Mouse (Mus musculus): ENCODE data around the gene Slc16a10. TPM values are rescaled to one million over a fixed set of nuclear protein-coding genes. Genes with fewer than 3 reads are reported as not detected.

Gene Slc16a10
- total and polyA plus RNA-seq, 3 experiments, result 4.1 to 10.4 (median 4.5) TPM

DNA sequence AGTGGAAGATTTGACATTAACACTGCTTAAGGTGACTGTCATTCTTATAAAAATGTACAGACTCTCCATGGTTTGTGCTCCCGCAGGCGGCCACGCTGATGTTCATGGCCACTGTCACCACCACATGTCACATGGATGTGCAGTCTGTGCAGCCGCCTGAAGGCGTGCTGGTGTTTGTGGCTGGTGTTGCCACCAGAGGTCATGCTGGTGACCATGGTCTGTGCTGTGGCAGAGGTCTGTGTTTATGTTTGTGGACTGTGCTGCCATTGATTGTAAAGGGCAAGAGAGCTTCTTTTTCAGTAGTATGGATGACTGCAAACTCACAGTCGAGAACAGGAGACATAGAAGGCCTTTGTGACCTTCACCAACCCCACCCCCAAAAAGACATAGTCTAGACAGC is 30.1 kb upstream of the Slc16a10 start:
- Histone ChIP-seq H3K4me1 (ENCODE audit: control insufficient read depth in 1 of 2, insufficient read depth in 2 of 2) (peaks cover 4 to 29% of the 10 kb centered on the region in 2 experiments; a peak in 3 of 4 replicates), H3K27me3 (replicated peaks) (no peaks in the 10 kb centered on the region), H3K27ac (ENCODE audit: insufficient read depth, low read depth) (no peak overlapping the region), H3K9ac (ENCODE audit: insufficient read depth, low read depth) (no peak overlapping the region), H3K4me3 (replicated peaks in 1 of 3; ENCODE audit: low read depth in 2 of 3, low read length in 2 of 3, poor library complexity in 1 of 3) (no peak overlapping the region), H3K9me3 (replicated peaks; ENCODE audit: low read length) (peaks cover 2% of the 10 kb centered on the region), H3K79me2 (replicated peaks; ENCODE audit: control insufficient read depth, extremely low read depth, insufficient read depth, poor library complexity, severe bottlenecking) (no peaks in the 10 kb centered on the region), H3K4me2 (ENCODE audit: insufficient read depth, low read depth, poor library complexity, severe bottlenecking) (no peak overlapping the region), H3K36me3 (replicated peaks in 1 of 2; ENCODE audit: control insufficient read depth in 1 of 2, insufficient read depth in 1 of 2, low read length in 1 of 2) (no peaks in the 10 kb centered on the region)
- dilution Hi-C loops (cut with MboI; ENCODE audit: extremely low pct_ligation_motif_present, extremely low pct_unique_long_range_greater_than_20kb, low sequenced_read_pairs) (no loop called here), in situ Hi-C loops (cut with MboI; ENCODE audit: low pct_ligation_motif_present, low pct_unique_long_range_greater_than_20kb, low sequenced_read_pairs) (no loop called here)
- TF ChIP-seq E2F4 (IDR thresholded peaks at IDR 0.05; ENCODE audit: insufficient replicate concordance, low read depth, low read length) (no peak), CTCF (conservative IDR thresholded peaks at IDR 0.05 in 1 of 2, IDR thresholded peaks at IDR 0.05 in 1 of 2; ENCODE audit: low read depth in 2 of 2, low read length in 2 of 2) (peak in 1 of 2 experiments; percentile 8; a peak in 1 of 4 replicates)
- DNase-seq (ENCODE audit: extremely low read depth), result no peak

DNA sequence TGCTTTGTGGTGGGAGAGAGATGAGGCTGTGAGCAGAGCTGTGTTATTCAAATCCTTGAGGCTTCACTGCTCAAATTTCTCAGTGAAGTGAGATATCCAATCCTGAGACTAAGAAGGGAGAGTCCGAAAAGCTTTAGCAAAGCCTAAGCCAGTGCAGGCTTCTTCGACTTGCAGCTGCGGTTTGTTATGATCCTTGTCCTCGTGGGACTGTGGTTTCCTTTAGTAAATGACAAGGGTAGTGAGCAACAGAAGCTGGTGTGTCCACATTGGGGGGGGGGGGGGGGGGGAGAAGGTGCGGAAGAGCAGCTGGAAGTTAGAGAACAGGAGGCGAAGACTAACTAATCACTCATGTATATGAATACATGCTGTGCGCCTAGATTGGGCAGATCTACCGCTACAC is 29.2 kb upstream of the Slc16a10 start:
- no peak overlapping the region for H3K9ac ChIP-seq (ENCODE audit: insufficient read depth, low read depth)
- dilution Hi-C loops (cut with MboI; ENCODE audit: extremely low pct_ligation_motif_present, extremely low pct_unique_long_range_greater_than_20kb, low sequenced_read_pairs) (no loop called here), in situ Hi-C loops (cut with MboI; ENCODE audit: low pct_ligation_motif_present, low pct_unique_long_range_greater_than_20kb, low sequenced_read_pairs) (no loop called here)
- no peak overlapping the region for H3K4me3 ChIP-seq (replicated peaks in 1 of 3; ENCODE audit: low read depth in 2 of 3, low read length in 2 of 3, poor library complexity in 1 of 3)
- H3K79me2 ChIP-seq (replicated peaks; ENCODE audit: control insufficient read depth, extremely low read depth, insufficient read depth, poor library complexity, severe bottlenecking), result no peaks in the 10 kb centered on the region
- DNase-seq (ENCODE audit: extremely low read depth), result peak; percentile 73
- peak overlapping the region; percentile 55 for H3K4me2 ChIP-seq (ENCODE audit: insufficient read depth, low read depth, poor library complexity, severe bottlenecking)
- peaks cover 4 to 29% of the 10 kb centered on the region in 2 experiments; a peak in 3 of 4 replicates for H3K4me1 ChIP-seq (ENCODE audit: control insufficient read depth in 1 of 2, insufficient read depth in 2 of 2)
- H3K27me3 ChIP-seq (replicated peaks), result no peaks in the 10 kb centered on the region
- H3K27ac ChIP-seq (ENCODE audit: insufficient read depth, low read depth), result no peak overlapping the region
- H3K9me3 ChIP-seq (replicated peaks; ENCODE audit: low read length), result peaks cover 2% of the 10 kb centered on the region
- no peak for TF ChIP-seq MAZ (IDR thresholded peaks at IDR 0.05; ENCODE audit: low read depth, low read length)
- TF ChIP-seq POLR2AphosphoS2 (IDR thresholded peaks at IDR 0.05; ENCODE audit: low read depth, low read length), result no peak
- no peak for TF ChIP-seq CHD1 (IDR thresholded peaks at IDR 0.05; ENCODE audit: low read depth, low read length)
- TF ChIP-seq ZMIZ1 (IDR thresholded peaks at IDR 0.05; ENCODE audit: low read depth, low read length), result no peak
- no peak for TF ChIP-seq ZC3H11A (IDR thresholded peaks at IDR 0.05; ENCODE audit: low read depth, low read length)
- TF ChIP-seq EP300 (IDR thresholded peaks at IDR 0.05; ENCODE audit: low read length), result no peak
- TF ChIP-seq ZKSCAN1 (IDR thresholded peaks at IDR 0.05; ENCODE audit: borderline replicate concordance, low read depth, low read length), result no peak
- TF ChIP-seq MYC (IDR thresholded peaks at IDR 0.05; ENCODE audit: low read depth, low read length), result no peak
- TF ChIP-seq MXI1 (IDR thresholded peaks at IDR 0.05; ENCODE audit: low read depth, low read length), result no peak
- no peak for TF ChIP-seq MAX (IDR thresholded peaks at IDR 0.05; ENCODE audit: low read length)
- no peak for TF ChIP-seq NELFE (IDR thresholded peaks at IDR 0.05; ENCODE audit: low read depth, low read length)
- no peak for TF ChIP-seq JUND (conservative IDR thresholded peaks at IDR 0.05; ENCODE audit: low read depth, low read length)
- H3K36me3 ChIP-seq (replicated peaks in 1 of 2; ENCODE audit: control insufficient read depth in 1 of 2, insufficient read depth in 1 of 2, low read length in 1 of 2), result no peaks in the 10 kb centered on the region

GRCm38 (mm10) chr10:40170141-40170558 is 28.1 kb upstream of the Slc16a10 start:
- Histone ChIP-seq H3K4me1 (ENCODE audit: control insufficient read depth in 1 of 2, insufficient read depth in 2 of 2) (peaks cover 4 to 34% of the 10 kb centered on the region in 2 experiments; a peak in 3 of 4 replicates), H3K27ac (ENCODE audit: insufficient read depth, low read depth) (no peak overlapping the region), H3K27me3 (replicated peaks) (no peaks in the 10 kb centered on the region), H3K4me3 (replicated peaks in 1 of 3; ENCODE audit: low read depth in 2 of 3, low read length in 2 of 3, poor library complexity in 1 of 3) (no peak overlapping the region), H3K9ac (ENCODE audit: insufficient read depth, low read depth) (no peak overlapping the region), H3K4me2 (ENCODE audit: insufficient read depth, low read depth, poor library complexity, severe bottlenecking) (no peak overlapping the region), H3K79me2 (replicated peaks; ENCODE audit: control insufficient read depth, extremely low read depth, insufficient read depth, poor library complexity, severe bottlenecking) (no peaks in the 10 kb centered on the region), H3K36me3 (replicated peaks in 1 of 2; ENCODE audit: control insufficient read depth in 1 of 2, insufficient read depth in 1 of 2, low read length in 1 of 2) (no peaks in the 10 kb centered on the region), H3K9me3 (replicated peaks; ENCODE audit: low read length) (peaks cover 2% of the 10 kb centered on the region)
- in situ Hi-C loops (cut with MboI; ENCODE audit: low pct_ligation_motif_present, low pct_unique_long_range_greater_than_20kb, low sequenced_read_pairs), result no loop called here
- no peak for DNase-seq (ENCODE audit: extremely low read depth)
- TF ChIP-seq MAFK (IDR thresholded peaks at IDR 0.05; ENCODE audit: insufficient replicate concordance, low read length) (no peak), MXI1 (IDR thresholded peaks at IDR 0.05; ENCODE audit: low read depth, low read length) (no peak), ZNF384 (IDR thresholded peaks at IDR 0.05; ENCODE audit: low read depth, low read length) (no peak), SIN3A (IDR thresholded peaks at IDR 0.05; ENCODE audit: low read length) (no peak), JUN (IDR thresholded peaks at IDR 0.05; ENCODE audit: insufficient read depth, low read depth, low read length) (no peak)
- dilution Hi-C loops (cut with MboI; ENCODE audit: extremely low pct_ligation_motif_present, extremely low pct_unique_long_range_greater_than_20kb, low sequenced_read_pairs), result no loop called here

Measured in CH12.LX (cell line).